Mouse (Mus musculus) left cerebral cortex, adult 2 months (tissue): ENCODE measurements at regions not wholly inside any gene's neighbourhood (a gene's known extent, or its start where the extent isn't known, plus 50 kb on each side); places are given as distances from the start of the nearest gene placed in this dataset.

Experiments
- DNase-seq, 2 experiments: peaks; one replicate each; pipeline ENCODE4 v3.0.0; 2021 to 2022; ENCODE audit warnings: low spot score in 2 of 2, mixed read lengths in 1 of 2; ENCODE audit errors: extremely low spot score in 1 of 2
- H3K27ac ChIP-seq: fragments of 200-600 bp; 2 replicates; pipeline ENCODE4 v1.8.1; 2022
- H3K4me3 ChIP-seq: fragments of 200-600 bp; 2 replicates; pipeline ENCODE4 v1.8.1; 2022
- CTCF ChIP-seq: fragments of 200-600 bp; IDR thresholded peaks from 2 replicates; pipeline ENCODE4 v1.8.1; 2022; ENCODE audit warnings: antibody characterized with exemption, mild to moderate bottlenecking, moderate library complexity
- intact Hi-C: fragments of 180-260 bp; cut with DNase I; formaldehyde crosslinking; loops from one replicate; pipeline ENCODE4 v1.15.1; 2025

DNA sequence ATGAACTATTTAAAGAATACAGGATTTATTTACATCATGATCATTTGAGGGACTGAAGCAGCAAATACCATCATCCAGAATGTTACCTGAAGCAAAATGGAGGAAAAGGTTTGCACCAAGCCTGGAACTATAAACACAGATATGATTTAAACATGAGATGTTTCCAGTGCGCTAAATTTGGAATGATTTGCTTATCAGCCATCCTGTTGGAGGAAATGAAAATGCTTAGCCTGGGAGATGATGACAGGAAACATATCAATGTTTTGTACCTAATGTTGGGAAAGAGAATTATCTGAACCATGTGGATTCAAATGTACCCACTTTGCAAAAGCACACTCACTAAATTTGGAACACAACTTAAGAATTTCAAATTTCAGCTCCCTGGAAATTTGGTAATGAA lies 149.3 kb downstream of the Adgra3 start:
- TF ChIP-seq CTCF: no peak
- intact Hi-C loops: no loop called here
- Histone ChIP-seq H3K4me3 (no peak overlapping the region), H3K27ac (no peak overlapping the region)
- DNase-seq: no peak

DNA sequence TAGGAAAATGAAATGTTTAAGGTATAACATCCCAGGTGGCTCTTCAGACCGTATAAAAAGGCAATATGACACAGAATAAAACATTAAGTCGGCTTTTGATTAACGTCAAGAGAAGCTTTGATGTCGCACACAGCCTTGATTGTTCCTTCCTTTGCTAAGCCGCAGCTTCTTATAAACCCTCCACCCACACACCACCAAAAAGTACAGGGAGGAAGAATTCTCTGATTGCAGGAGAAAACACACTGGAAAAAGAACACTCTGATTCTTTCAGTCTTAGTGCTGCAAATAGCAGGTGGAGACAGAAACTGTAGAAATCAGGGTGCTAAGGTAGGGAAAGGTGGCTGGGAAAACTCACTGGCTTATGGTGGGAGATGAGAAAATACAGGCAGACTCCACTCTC lies 162.7 kb downstream of the Adgra3 start:
- intact Hi-C loops: no loop called here
- DNase-seq: peak in 1 of 2 experiments; percentile 13
- no peak overlapping the region for H3K4me3 ChIP-seq
- TF ChIP-seq CTCF: no peak
- no peak overlapping the region for H3K27ac ChIP-seq

DNA sequence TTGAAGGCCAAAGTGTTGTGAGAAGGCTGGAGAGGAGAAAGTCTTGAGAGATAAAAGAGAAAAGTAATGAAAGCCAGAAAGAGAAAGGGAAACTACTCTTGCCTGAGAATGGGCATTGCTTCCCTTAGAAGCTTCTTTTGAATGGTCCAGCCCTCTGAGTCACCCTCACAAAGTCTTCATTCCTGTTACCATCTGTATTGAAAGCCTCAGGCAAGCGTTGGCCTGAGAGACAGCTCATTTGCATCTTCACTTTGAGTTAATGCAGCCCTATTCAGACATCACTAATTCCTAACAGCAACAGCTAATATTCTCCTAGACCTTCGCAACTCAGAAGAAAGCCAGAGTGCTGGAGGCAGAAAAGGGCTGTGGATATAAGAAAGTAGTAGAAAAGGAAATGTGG lies 178.4 kb downstream of the Adgra3 start:
- no peak overlapping the region for H3K4me3 ChIP-seq
- no peak for TF ChIP-seq CTCF
- H3K27ac ChIP-seq: no peak overlapping the region
- DNase-seq: no peak
- intact Hi-C loops: no loop called here

DNA sequence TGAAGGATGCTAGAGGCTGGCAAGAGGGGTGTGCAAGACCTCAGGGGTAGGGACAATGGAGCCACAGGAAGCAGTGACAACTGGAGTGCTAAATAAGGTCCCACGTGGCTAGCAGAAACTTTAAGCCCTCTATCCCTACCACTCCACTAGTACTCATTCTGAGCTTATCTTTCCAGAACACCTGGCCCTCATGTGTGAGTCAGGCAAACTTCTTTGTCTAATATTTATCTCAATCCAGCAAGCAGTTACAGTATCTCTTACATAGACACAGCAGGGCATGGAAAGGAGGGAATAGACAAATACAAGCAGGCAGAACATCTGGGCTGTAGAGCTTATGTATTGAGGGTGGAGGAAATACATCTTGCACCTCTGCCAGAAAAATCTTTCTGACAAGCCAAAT lies 182.6 kb downstream of the Adgra3 start:
- DNase-seq: no peak
- H3K4me3 ChIP-seq: no peak overlapping the region
- intact Hi-C loops: no loop called here
- no peak for TF ChIP-seq CTCF
- H3K27ac ChIP-seq: no peak overlapping the region

DNA sequence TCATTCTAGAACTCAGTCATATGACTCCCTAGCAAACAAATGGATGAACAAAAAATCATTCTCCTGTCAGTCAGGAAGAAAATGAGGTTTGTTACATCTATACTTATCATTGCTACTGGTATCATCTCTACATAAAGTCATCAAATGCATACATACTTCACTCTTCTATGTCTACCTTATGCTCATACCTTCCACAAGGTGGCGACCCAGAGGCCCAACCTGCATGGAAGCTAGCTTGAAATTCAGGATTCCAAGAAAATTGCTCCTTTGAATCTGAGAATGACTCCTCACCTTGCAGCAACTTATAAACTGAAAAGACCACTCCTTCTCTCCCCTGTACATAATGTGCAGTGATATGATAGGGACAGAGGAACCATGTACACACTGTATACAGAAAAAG lies 201.6 kb downstream of the Adgra3 start:
- H3K27ac ChIP-seq: no peak overlapping the region
- peak; percentile 57 for TF ChIP-seq CTCF
- no peak for DNase-seq
- intact Hi-C loops: loop anchor here (5.0 kb wide), 1 partner anchor 490 kb away; no protein-coding TSS in a partner anchor
- no peak overlapping the region for H3K4me3 ChIP-seq

DNA sequence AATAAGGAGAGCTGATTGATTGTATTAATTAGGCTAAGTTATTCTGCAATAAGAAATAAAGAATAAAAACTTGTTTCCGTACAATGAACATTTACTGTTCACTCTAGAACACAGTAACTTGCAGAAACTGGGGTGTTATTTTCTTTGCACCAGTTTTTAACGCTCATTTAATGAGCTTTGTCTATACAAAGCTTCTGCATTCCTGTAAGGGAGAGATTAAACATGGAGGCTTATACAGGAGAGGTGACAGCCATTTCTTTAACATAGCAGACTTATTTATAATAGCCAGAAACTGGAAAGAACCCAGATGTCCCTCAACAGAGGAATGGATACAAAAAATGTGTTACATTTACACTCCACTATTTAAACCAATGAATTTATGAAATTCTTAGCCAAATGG lies 202.8 kb downstream of the Adgra3 start:
- TF ChIP-seq CTCF: no peak
- Histone ChIP-seq H3K4me3 (no peak overlapping the region), H3K27ac (no peak overlapping the region)
- DNase-seq: no peak
- intact Hi-C loops: loop anchor here (5.0 kb wide), 1 partner anchor 489 kb away; no protein-coding TSS in a partner anchor

DNA sequence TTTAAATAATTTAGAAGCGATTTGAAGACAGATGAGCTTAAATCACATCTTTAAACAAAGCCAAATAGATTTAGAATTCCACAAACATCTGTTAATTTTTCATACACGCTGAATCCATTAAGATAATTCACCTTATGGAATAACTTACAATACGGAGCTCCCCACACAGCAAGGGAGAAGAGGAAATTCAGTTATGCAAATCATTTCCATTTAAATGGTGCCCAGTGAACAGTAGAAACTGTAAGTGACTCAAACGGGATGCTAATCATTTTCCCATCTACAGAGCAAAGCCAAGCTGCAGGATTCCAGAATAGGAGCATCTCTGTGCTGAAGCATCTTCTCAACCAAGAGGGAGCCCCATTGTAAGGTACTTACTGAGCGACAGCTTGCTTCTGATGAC lies 210.1 kb downstream of the Adgra3 start:
- DNase-seq: no peak
- no peak overlapping the region for H3K27ac ChIP-seq
- no peak for TF ChIP-seq CTCF
- no peak overlapping the region for H3K4me3 ChIP-seq
- intact Hi-C loops: no loop called here

DNA sequence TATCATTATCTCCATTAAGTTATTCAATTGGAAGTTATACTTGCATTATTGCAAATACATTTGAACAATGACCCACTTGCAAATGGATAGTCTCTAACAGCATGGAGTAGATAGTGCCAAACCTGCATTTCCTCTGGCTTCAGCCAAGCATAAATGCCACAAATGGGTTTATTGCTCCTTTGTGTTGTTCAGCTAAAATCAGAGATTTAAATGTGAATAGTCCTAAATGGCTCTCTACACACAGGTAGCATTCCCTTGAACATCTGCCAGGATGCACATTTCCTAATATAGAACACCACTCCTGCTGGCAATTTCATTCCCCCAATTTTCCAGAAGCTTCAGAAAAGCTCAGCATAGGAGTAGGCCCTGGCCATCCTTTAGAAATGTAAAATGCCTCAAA lies 210.6 kb downstream of the Adgra3 start:
- no peak overlapping the region for H3K27ac ChIP-seq
- intact Hi-C loops: no loop called here
- DNase-seq: no peak
- H3K4me3 ChIP-seq: no peak overlapping the region
- no peak for TF ChIP-seq CTCF

DNA sequence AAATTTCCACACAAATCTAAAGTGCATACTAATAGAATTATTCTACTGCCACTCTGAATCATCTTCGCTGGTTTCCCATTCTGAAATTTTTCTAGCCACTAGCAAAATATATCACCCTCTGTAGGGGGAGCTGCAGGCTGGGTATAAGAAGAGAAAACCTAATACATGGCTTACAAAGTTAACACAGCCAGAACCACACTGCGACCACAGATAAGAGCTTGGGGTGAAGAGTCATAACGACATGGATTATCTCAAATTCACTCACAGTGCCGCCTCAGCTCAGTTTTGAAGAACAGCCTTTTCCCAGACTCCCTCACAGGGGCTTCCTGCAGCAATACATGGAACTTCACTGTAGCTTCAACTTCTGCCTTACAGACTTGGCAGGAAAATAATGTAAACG lies 240.0 kb downstream of the Adgra3 start:
- no peak for DNase-seq
- intact Hi-C loops: no loop called here

DNA sequence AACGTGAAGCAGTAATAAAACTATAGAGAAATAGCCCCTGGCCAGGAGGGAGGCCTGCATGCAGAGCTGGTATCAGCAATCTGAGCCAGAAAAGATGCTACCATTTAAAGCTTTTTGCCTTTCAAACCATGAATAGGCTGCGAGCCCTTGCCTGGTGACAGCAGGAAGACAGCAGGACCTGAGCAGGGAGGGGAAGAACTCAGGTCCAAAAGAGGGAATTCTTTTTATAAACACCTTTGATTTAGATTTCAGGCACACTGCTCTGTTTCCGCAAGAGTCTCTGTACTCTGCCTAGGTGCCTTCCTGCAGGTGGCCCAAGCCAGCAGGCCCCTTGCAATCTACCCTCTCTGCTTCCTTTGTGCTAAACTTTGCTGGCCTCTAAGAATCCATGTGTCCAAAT lies 242.1 kb downstream of the Adgra3 start:
- Histone ChIP-seq H3K27ac (no peak overlapping the region), H3K4me3 (no peak overlapping the region)
- no peak for TF ChIP-seq CTCF
- no peak for DNase-seq
- intact Hi-C loops: no loop called here

More for the DNA sequence above, 240.0 kb downstream of the Adgra3 start:
- Histone ChIP-seq H3K27ac (no peak overlapping the region), H3K4me3 (no peak overlapping the region)
- TF ChIP-seq CTCF: peak; percentile 22

DNA sequence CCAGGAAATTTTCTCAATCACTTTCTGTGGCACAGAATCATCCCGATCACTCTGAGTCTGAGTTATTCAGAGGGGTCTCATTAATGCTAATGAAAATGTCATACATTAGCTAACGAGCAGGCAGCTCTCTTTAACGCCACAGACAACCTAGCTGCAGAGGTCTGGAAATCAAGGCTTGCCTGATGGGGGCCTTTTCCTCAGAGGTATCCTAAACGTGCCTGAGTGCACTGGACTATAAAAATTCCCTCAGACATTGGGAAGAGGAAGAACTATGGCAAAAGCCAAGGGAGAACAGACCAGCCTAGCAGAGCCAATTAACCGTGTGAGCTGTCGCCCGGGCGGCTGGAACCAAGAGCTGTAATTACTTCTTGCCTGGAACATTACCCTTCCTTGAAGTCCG lies 245.5 kb downstream of the Adgra3 start:
- TF ChIP-seq CTCF: no peak
- no peak overlapping the region for H3K27ac ChIP-seq
- H3K4me3 ChIP-seq: no peak overlapping the region
- intact Hi-C loops: no loop called here
- DNase-seq: no peak

DNA sequence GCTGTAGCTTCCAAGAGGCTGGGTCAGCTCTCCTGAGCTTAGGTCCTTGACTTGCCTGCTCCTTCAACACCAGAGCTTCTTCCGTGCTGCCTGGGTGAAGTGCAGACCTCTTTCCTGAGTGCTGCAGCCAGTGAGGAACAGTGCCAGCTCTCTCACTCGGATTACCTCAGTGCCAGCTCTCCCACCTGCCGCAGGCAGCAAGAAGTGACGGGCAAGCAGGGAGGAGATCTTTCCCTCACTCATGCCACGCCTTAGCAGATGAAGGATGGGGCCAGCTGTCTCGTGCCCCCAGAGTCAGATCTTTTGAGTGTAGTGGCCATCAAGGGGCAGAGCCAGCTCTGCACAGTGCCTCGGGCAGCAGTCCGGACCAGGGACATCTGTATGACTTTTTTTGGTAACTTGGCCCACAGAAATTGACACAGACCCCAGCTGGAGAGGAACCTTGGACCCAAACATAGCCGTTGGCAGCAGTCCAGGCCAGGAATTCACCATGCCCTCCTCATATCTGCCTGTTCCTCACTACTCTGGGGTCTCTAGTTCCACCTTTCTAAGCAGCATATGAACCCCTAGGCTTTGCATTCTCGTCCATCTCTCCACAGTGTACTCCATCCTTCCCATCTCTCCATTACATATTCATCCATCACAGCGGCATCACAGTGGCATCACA lies 263.9 kb upstream of the Kcnip4 start:
- no peak for DNase-seq
- intact Hi-C loops: no loop called here
- H3K27ac ChIP-seq: no peak overlapping the region
- no peak for TF ChIP-seq CTCF
- H3K4me3 ChIP-seq: no peak overlapping the region

DNA sequence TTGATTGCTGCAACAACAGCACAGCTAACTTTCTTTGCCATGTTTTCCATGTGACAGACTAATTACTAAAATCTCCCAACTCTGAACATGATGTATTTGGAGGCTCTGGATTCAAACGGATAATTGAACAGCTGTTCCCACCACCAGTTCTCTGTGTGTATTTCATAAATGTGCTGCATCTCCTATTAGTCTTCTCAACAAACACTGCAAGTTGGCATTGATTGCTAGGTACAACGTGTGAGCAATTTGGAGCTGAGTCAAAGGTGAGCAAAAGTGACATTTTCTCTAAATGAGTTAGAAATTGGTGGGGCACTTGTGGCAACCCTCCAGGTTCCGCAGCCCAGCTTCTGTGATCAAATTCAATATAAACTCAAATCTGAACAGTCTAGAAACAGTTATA lies 259.0 kb upstream of the Kcnip4 start:
- no peak for DNase-seq
- intact Hi-C loops: no loop called here
- Histone ChIP-seq H3K4me3 (no peak overlapping the region), H3K27ac (no peak overlapping the region)
- TF ChIP-seq CTCF: no peak
